Mouse (Mus musculus): Measurements from ENCODE around the gene Reep6. TPM values are rescaled to one million over a fixed set of nuclear protein-coding genes. Genes with fewer than 3 reads are reported as not detected.

Gene Reep6
- polyA plus RNA-seq, 1 experiment from 2014 or later = 5.3 TPM

- ATAC-seq (ENCODE audit: low FRiP score, low TSS enrichment) (no peak), DNase-seq (no peak)
- WGBS = under 1% methylated on average over 41 of the region's 41 CpGs
- 0 out of 2 replicates have a peak, but pooled peaks cover 3% of the 10 kb centered on the region for H3K27me3 ChIP-seq (ENCODE audit: control insufficient read depth, insufficient read depth, low read length)
- peaks cover 14% of the 10 kb centered on the region for H3K4me1 ChIP-seq (ENCODE audit: control insufficient read depth, insufficient read depth, low read length)
- H3K4me2 ChIP-seq (ENCODE audit: low read length) = peak overlapping the region; percentile 87
- H3K9me3 ChIP-seq (ENCODE audit: control insufficient read depth, low read length) = no peaks in the 10 kb centered on the region
- H3K36me3 ChIP-seq (ENCODE audit: control insufficient read depth, insufficient read depth, low read length) = no peaks in the 10 kb centered on the region
- peak overlapping the region; percentile 47; the same call in 1 of the 2 replicates for H3K9ac ChIP-seq (replicated peaks; ENCODE audit: low read length)
- peak overlapping the region; percentile 44 for H3K4me3 ChIP-seq (replicated peaks; ENCODE audit: low read depth, low read length)
- H3K27ac ChIP-seq (replicated peaks; ENCODE audit: low read depth, low read length) = no peak overlapping the region
Observed at GRCm38 (mm10) chr10:80330084-80330483, 331 bp downstream of the Reep6 start.

- Histone ChIP-seq H3K9ac (replicated peaks; ENCODE audit: low read length) (no peak overlapping the region), H3K27ac (replicated peaks; ENCODE audit: low read depth, low read length) (no peak overlapping the region), H3K9me3 (ENCODE audit: control insufficient read depth, low read length) (no peaks in the 10 kb centered on the region), H3K4me2 (ENCODE audit: low read length) (no peak overlapping the region), H3K36me3 (ENCODE audit: control insufficient read depth, insufficient read depth, low read length) (no peaks in the 10 kb centered on the region), H3K4me1 (ENCODE audit: control insufficient read depth, insufficient read depth, low read length) (peaks cover 14% of the 10 kb centered on the region), H3K27me3 (ENCODE audit: control insufficient read depth, insufficient read depth, low read length) (0 out of 2 replicates have a peak, but pooled peaks cover 3% of the 10 kb centered on the region), H3K4me3 (replicated peaks; ENCODE audit: low read depth, low read length) (no peak overlapping the region)
- no peak for DNase-seq
- ATAC-seq (ENCODE audit: low FRiP score, low TSS enrichment) = no peak
- 67% methylated on average over 2 of the region's 2 CpGs for WGBS
Observed at GRCm38 (mm10) chr10:80330888-80331287, 1.1 kb downstream of the Reep6 start.

DNA sequence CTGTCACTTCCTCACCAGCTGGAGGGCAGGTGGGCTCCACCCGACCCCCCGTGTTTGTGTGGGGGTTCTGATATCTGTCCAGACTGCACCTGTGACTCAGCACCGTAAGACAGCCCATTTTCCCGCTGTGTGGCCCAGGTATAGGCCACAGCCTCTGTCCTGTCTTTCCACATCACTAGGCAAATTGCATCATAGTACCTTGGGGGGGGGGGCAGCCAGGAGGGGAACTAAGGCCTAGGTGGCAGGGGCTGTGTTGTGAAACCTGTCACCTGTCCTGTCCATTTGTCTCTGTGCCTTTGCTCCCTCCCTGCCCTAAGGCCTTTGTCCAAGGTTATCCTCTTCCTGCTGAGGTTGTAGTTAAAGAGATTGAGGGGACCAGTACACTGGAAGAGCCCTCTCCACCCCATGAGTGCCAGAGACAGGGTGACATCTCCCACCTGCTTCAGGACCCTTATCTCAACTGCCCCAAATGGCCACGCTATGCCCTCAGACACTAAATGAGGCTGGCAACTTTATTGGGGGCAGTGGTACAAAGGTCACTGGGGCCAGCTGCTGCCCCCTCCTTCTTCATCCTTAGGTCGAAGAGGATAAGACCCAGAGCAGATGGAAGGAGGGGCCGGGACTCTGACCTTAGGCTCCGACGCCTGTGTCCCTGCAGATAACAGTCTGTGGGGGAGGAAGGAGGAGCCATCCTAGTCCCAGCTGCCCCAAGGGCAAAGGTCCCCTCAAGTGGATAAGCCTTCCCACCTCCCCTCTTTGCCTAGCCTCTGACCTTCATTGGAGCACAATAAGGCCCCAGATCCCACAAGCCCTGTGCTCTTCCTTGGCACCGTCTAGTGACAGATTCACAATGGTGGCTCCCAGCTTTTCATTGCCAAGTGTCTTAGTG lies 2.1 kb downstream of the Reep6 start:
- WGBS = 64% methylated on average over 10 of the region's 10 CpGs
- no peaks in the 10 kb centered on the region for H3K36me3 ChIP-seq (ENCODE audit: control insufficient read depth, insufficient read depth, low read length)
- H3K27me3 ChIP-seq (ENCODE audit: control insufficient read depth, insufficient read depth, low read length) = 0 out of 2 replicates have a peak, but pooled peaks cover 3% of the 10 kb centered on the region
- ATAC-seq (ENCODE audit: low FRiP score, low TSS enrichment) (no peak), DNase-seq (no peak)
- H3K4me1 ChIP-seq (ENCODE audit: control insufficient read depth, insufficient read depth, low read length) = peaks cover 14% of the 10 kb centered on the region
- H3K4me3 ChIP-seq (replicated peaks; ENCODE audit: low read depth, low read length) = no peak overlapping the region
- no peaks in the 10 kb centered on the region for H3K9me3 ChIP-seq (ENCODE audit: control insufficient read depth, low read length)
- H3K9ac ChIP-seq (replicated peaks; ENCODE audit: low read length) = no peak overlapping the region
- H3K27ac ChIP-seq (replicated peaks; ENCODE audit: low read depth, low read length) = no peak overlapping the region
- no peak overlapping the region for H3K4me2 ChIP-seq (ENCODE audit: low read length)

GRCm38 (mm10) chr10:80332525-80332989 lies 2.8 kb downstream of the Reep6 start:
- Histone ChIP-seq H3K27ac (replicated peaks; ENCODE audit: low read depth, low read length) (no peak overlapping the region), H3K4me1 (ENCODE audit: control insufficient read depth, insufficient read depth, low read length) (peaks cover 14% of the 10 kb centered on the region), H3K4me3 (replicated peaks; ENCODE audit: low read depth, low read length) (no peak overlapping the region), H3K9ac (replicated peaks; ENCODE audit: low read length) (no peak overlapping the region), H3K4me2 (ENCODE audit: low read length) (no peak overlapping the region), H3K9me3 (ENCODE audit: control insufficient read depth, low read length) (no peaks in the 10 kb centered on the region), H3K36me3 (ENCODE audit: control insufficient read depth, insufficient read depth, low read length) (no peaks in the 10 kb centered on the region), H3K27me3 (ENCODE audit: control insufficient read depth, insufficient read depth, low read length) (0 out of 2 replicates have a peak, but pooled peaks cover 3% of the 10 kb centered on the region)
- ATAC-seq (ENCODE audit: low FRiP score, low TSS enrichment) (no peak), DNase-seq (no peak)
- 82% methylated on average over 5 of the region's 5 CpGs for WGBS

DNA sequence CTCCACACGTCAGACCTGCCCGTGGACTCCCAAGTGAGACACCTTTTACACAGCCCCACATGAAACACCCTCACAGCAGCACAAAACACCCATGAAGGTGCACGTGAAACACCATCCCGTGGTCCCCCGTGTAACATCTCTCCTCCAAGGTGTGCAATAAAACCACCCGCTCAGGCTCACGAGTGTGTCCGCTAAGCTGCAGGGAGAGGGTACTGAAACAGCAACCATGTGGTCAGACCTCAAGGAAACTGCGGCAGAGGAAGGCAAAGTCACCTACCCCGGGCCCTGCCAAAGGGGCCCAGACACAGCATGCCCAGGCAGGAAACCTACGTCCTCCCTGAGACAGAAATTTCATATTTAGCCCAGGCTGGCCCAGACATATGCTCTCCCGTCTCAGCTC lies 6.5 kb downstream of the Reep6 start:
- DNase-seq = no peak
- H3K27ac ChIP-seq (replicated peaks; ENCODE audit: low read depth, low read length) = no peak overlapping the region

DNA sequence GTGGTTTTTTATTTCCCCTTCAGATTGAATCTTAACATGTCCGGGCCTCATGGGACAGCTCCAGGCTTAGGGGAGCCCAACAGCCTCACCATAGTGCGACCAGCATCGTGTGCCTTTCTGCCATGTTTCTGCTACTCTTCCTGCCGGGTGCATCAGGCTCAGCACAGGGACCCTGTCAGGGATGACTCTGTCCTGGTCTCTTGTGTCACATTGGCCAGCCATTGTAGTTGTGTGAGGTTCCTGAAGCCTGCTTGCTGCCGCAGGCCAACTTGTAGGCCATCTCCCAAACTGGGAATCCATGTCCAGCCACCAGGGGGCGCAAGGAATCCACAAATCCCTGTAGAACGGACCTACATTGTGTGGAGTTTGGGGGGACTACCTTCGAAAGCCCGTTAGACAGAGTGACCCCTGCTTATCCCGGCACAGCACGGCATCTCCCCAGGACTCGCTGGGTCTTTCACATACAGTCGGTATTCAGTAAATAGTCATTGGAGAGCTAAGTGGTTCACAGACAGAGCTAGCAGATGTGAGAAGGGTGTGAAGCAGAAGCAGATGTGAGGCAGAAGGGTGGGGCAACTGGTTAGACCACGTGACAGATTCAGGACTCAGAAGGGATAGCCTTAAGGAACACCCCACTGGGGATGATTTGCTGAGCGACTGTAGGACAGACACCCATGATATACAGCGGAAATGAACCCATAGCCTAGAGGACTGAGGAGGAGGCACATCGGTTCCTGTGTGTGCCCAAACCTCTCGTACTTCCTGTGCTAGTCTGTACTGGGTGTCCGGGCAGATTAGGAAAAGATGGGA lies 10.4 kb downstream of the Reep6 start:
- DNase-seq = peak; percentile 91
- Histone ChIP-seq H3K36me3 (ENCODE audit: control insufficient read depth, insufficient read depth, low read length) (no peaks in the 10 kb centered on the region), H3K27ac (replicated peaks; ENCODE audit: low read depth, low read length) (no peak overlapping the region), H3K4me2 (ENCODE audit: low read length) (0 out of 2 replicates have a peak overlapping the region, but pooled peaks have one; percentile 15), H3K4me1 (ENCODE audit: control insufficient read depth, insufficient read depth, low read length) (peaks cover 8% of the 10 kb centered on the region; the same call in 1 of the 2 replicates), H3K27me3 (ENCODE audit: control insufficient read depth, insufficient read depth, low read length) (peaks cover 53% of the 10 kb centered on the region), H3K9ac (replicated peaks; ENCODE audit: low read length) (no peak overlapping the region), H3K4me3 (replicated peaks; ENCODE audit: low read depth, low read length) (no peak overlapping the region), H3K9me3 (ENCODE audit: control insufficient read depth, low read length) (no peaks in the 10 kb centered on the region)
- no peak for ATAC-seq (ENCODE audit: low FRiP score, low TSS enrichment)
- WGBS = 21% methylated on average over 19 of the region's 19 CpGs

More for the DNA sequence above, 6.5 kb downstream of the Reep6 start:
- H3K4me1 ChIP-seq (ENCODE audit: control insufficient read depth, insufficient read depth, low read length) = 0 out of 2 replicates have a peak, but pooled peaks cover 3% of the 10 kb centered on the region
- 90% methylated on average over 12 of the region's 12 CpGs for WGBS
- H3K9ac ChIP-seq (replicated peaks; ENCODE audit: low read length) = no peak overlapping the region
- H3K36me3 ChIP-seq (ENCODE audit: control insufficient read depth, insufficient read depth, low read length) = no peaks in the 10 kb centered on the region
- no peak overlapping the region for H3K4me2 ChIP-seq (ENCODE audit: low read length)
- no peak overlapping the region for H3K4me3 ChIP-seq (replicated peaks; ENCODE audit: low read depth, low read length)
- H3K9me3 ChIP-seq (ENCODE audit: control insufficient read depth, low read length) = no peaks in the 10 kb centered on the region
- peaks cover 14% of the 10 kb centered on the region for H3K27me3 ChIP-seq (ENCODE audit: control insufficient read depth, insufficient read depth, low read length)
- ATAC-seq (ENCODE audit: low FRiP score, low TSS enrichment) = no peak

DNA sequence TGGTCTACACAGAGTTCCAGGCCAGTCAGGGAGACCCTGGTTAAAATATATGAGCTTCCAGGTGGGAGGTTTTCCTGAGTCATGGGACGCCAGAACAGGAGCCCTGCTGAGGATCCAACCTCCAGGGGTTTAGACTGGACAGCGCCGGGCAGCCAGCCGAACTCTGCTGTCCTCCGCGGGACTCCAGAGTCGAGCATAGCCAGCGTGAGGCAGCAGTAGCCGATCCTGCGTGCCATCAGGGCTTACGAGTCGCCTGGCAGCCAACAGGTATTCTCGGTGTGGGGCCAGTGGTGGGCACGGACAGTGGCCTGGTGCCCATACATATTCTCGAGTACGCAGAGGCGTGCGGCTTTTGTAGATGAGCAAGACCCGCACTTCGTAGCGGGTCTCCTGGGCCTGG lies 11.3 kb downstream of the Reep6 start:
- DNase-seq (no peak), ATAC-seq (ENCODE audit: low FRiP score, low TSS enrichment) (no peak)
- WGBS = 9% methylated on average over 21 of the region's 21 CpGs
- peaks cover 62% of the 10 kb centered on the region for H3K27me3 ChIP-seq (ENCODE audit: control insufficient read depth, insufficient read depth, low read length)
- no peak overlapping the region for H3K27ac ChIP-seq (replicated peaks; ENCODE audit: low read depth, low read length)
- H3K4me1 ChIP-seq (ENCODE audit: control insufficient read depth, insufficient read depth, low read length) = peaks cover 8% of the 10 kb centered on the region; the same call in 1 of the 2 replicates
- no peak overlapping the region for H3K4me2 ChIP-seq (ENCODE audit: low read length)
- no peaks in the 10 kb centered on the region for H3K36me3 ChIP-seq (ENCODE audit: control insufficient read depth, insufficient read depth, low read length)
- H3K9ac ChIP-seq (replicated peaks; ENCODE audit: low read length) = no peak overlapping the region
- no peak overlapping the region for H3K4me3 ChIP-seq (replicated peaks; ENCODE audit: low read depth, low read length)
- no peaks in the 10 kb centered on the region for H3K9me3 ChIP-seq (ENCODE audit: control insufficient read depth, low read length)

GRCm38 (mm10) chr10:80341491-80342304 lies 11.9 kb downstream of the Reep6 start:
- Histone ChIP-seq H3K27ac (replicated peaks; ENCODE audit: low read depth, low read length) (no peak overlapping the region), H3K4me3 (replicated peaks; ENCODE audit: low read depth, low read length) (no peak overlapping the region; the same call in 1 of the 2 replicates), H3K9ac (replicated peaks; ENCODE audit: low read length) (no peak overlapping the region), H3K4me2 (ENCODE audit: low read length) (0 out of 2 replicates have a peak overlapping the region, but pooled peaks have one; percentile 49), H3K9me3 (ENCODE audit: control insufficient read depth, low read length) (no peaks in the 10 kb centered on the region), H3K4me1 (ENCODE audit: control insufficient read depth, insufficient read depth, low read length) (peaks cover 8% of the 10 kb centered on the region; the same call in 1 of the 2 replicates), H3K36me3 (ENCODE audit: control insufficient read depth, insufficient read depth, low read length) (no peaks in the 10 kb centered on the region), H3K27me3 (ENCODE audit: control insufficient read depth, insufficient read depth, low read length) (peaks cover 68% of the 10 kb centered on the region)
- 2% methylated on average over 47 of the region's 47 CpGs for WGBS
- DNase-seq (no peak), ATAC-seq (ENCODE audit: low FRiP score, low TSS enrichment) (no peak)

Measured in midbrain, embryonic 14.5 days (tissue).